Mouse (Mus musculus) adipose tissue, adult 10 weeks (tissue): ENCODE data around the gene Tiparp. TPM values are rescaled to one million over a fixed set of nuclear protein-coding genes. Genes with fewer than 3 reads are reported as not detected.

Experiments
- polyA plus RNA-seq: library from polyadenylated mRNA; stranded (reverse); fragments of 350-450 nt; fragmentation: Illumina TruSeq; extraction: RNeasy Lipid Tissue Mini Kit (QIAGEN cat#74804); gene quantifications from one replicate; pipeline ENCODE4 v1.2.3, GENCODE M21; 2014; ENCODE audit warnings: low read depth, low replicate concordance

Gene Tiparp
- 36.7 TPM for polyA plus RNA-seq

DNA sequence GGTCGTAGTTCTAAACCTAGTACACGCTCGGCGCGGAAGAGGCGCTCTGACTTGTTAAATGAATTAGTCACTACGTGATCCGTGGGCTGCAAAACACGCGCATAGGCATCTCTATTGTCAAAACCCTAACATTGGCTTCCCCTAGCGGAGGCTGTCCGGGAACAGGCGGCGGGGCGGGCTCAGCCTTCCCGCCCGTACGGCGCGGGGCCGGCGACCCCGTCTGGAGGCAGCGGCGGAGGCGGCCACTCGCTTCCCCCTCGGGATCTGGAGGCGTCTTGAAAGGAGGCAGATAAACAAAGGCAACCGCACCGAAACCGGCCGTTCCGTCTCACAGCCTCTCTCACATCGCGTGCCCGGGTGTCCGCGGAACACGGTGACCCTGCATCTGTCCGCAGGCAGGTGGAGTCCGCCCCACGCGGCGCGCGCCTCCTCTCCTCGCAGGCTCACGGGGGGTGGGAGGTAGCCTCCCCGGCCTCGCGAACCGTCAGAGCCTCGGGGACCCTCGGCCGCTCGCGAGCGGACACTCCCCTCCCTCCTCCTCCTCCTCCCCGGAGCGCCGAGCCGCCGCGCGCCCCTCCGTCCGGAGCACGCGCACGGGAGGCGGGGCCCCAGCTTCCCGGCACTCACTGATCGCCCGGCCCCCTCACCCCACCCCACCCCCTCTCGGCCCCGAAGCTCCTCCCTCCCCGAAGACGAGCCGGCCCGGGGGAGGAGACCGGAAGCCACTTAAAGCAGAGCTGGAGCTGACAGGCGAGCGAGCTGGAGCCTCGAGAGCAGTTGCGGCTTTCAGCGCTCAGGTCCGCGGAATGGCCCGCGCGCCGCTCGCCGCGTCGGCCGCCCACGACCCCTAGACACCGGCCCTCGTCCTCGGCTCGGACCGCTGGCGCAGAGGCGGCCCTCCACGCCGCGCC lies at the start of gene Tiparp:
TSS of gene Tiparp (plus strand) at position 720 of the 911 bp plus-strand sequence.

Other genes with a start within 250 kb of the Tiparp start
- gene Ssr3, start 135.8 kb upstream of the Tiparp start, polyA plus RNA-seq = 318 TPM
- gene Lekr1, start 137.8 kb downstream of the Tiparp start, polyA plus RNA-seq = 7.5 TPM